Mouse (Mus musculus) lung, postnatal 25 days (tissue): Measurements from ENCODE around the gene BC048403.
"Not testable (repeated sequence)": the region's sequence is repeated elsewhere in the genome, so short reads cannot be mapped to it uniquely, and the experiment has no call there.

Experiments
- DNase-seq: peaks from one replicate; pipeline ENCODE4 v3.0.0; 2022; ENCODE audit warnings: low spot score

Gene BC048403

GRCm38 (mm10) chr10:121756677-121757076 is 16.9 kb downstream of the BC048403 start:
- DNase-seq = no peak

- DNase-seq = no peak
These were observed 19.4 kb downstream of the BC048403 start for GRCm38 (mm10) chr10:121759095-121759494.

GRCm38 (mm10) chr10:121762141-121762540 is 22.4 kb downstream of the BC048403 start:
- DNase-seq = no peak

- no peak for DNase-seq
These were observed 23.5 kb downstream of the BC048403 start for GRCm38 (mm10) chr10:121763191-121763590.

GRCm38 (mm10) chr10:121764469-121765173 is 24.9 kb downstream of the BC048403 start:
- no peak for DNase-seq

- no peak for DNase-seq
These were observed 25.7 kb downstream of the BC048403 start for GRCm38 (mm10) chr10:121765174-121766057.

GRCm38 (mm10) chr10:121767295-121767694 is 27.6 kb downstream of the BC048403 start:
- not testable (repeated sequence) for DNase-seq

GRCm38 (mm10) chr10:121769711-121770110 is 30.0 kb downstream of the BC048403 start:
- DNase-seq = no peak

- DNase-seq = peak; percentile 37
These were observed 31.2 kb downstream of the BC048403 start for GRCm38 (mm10) chr10:121770624-121771577.

GRCm38 (mm10) chr10:121773813-121774212 is 34.1 kb downstream of the BC048403 start:
- DNase-seq = no peak

GRCm38 (mm10) chr10:121775990-121776389 is 36.3 kb downstream of the BC048403 start:
- DNase-seq = no peak

- DNase-seq = peak; percentile 25
These were observed 41.4 kb downstream of the BC048403 start for GRCm38 (mm10) chr10:121781159-121781558.

GRCm38 (mm10) chr10:121788536-121788935 is 48.8 kb downstream of the BC048403 start:
- no peak for DNase-seq

- no peak for DNase-seq
These were observed 50.3 kb downstream of the BC048403 start for GRCm38 (mm10) chr10:121790078-121790477.

- DNase-seq = no peak
These were observed 52.9 kb downstream of the BC048403 start for GRCm38 (mm10) chr10:121792661-121793060.

GRCm38 (mm10) chr10:121794486-121794885 is 54.7 kb downstream of the BC048403 start:
- DNase-seq = no peak

GRCm38 (mm10) chr10:121796027-121796802 is 56.5 kb downstream of the BC048403 start:
- peak; percentile 84 for DNase-seq

GRCm38 (mm10) chr10:121800041-121800440 is 60.3 kb downstream of the BC048403 start:
- DNase-seq = no peak
